Mouse (Mus musculus) CD4-positive naive resting alpha-beta T cell, adult 76 days (primary cell): Measurements from ENCODE around the gene Arv1. TPM values are rescaled to one million over a fixed set of nuclear protein-coding genes. Genes with fewer than 3 reads are reported as not detected.

Experiments
- total RNA-seq: library from RNA; stranded (reverse); gene quantifications from one replicate; pipeline ENCODE4 v1.2.4, GENCODE M21; 2023

Gene Arv1
- 33.8 TPM for total RNA-seq

GRCm38 (mm10) chr8:124721862-124722515, at the start of gene Arv1, which contains the start of gene Ttc13:
TSS of gene Arv1 (plus strand) at chr8:124722139.
TSS of gene Ttc13 (minus strand) at chr8:124721983.

GRCm38 (mm10) chr8:124751709-124752173, 29.8 kb downstream of the Arv1 start, which contains the start of gene Fam89a:
TSS of gene Fam89a (minus strand) at chr8:124751832.

Other genes starting within 250 kb of the Arv1 start
- gene Cog2, start 201.4 kb upstream of the Arv1 start, total RNA-seq, result 62.7 TPM
- gene Agt, start 152.4 kb upstream of the Arv1 start, total RNA-seq, result not detected
- not detected for gene Capn9, start 146.0 kb upstream of the Arv1 start, total RNA-seq
- gene 2310022B05Rik, start 58.8 kb upstream of the Arv1 start, total RNA-seq, result 9.7 TPM
- gene Ttc13, start 156 bp upstream of the Arv1 start, total RNA-seq, result 145 TPM
- gene Fam89a, start 29.7 kb downstream of the Arv1 start, total RNA-seq, result not detected
- not detected for gene Trim67, start 71.0 kb downstream of the Arv1 start, total RNA-seq
- gene Gnpat, start 140.9 kb downstream of the Arv1 start, total RNA-seq, result 58.9 TPM
- gene 2810004N23Rik, start 141.0 kb downstream of the Arv1 start, total RNA-seq, result 27.8 TPM
- 8.2 TPM for gene Exoc8, start 175.6 kb downstream of the Arv1 start, total RNA-seq
- 32.7 TPM for gene Sprtn, start 175.7 kb downstream of the Arv1 start, total RNA-seq
- gene Egln1, start 227.2 kb downstream of the Arv1 start, total RNA-seq, result 33.9 TPM